Mouse (Mus musculus) kidney, postnatal 4 days (tissue): ENCODE data around the gene Kctd19.

Experiments
- DNase-seq, 2 experiments: peaks; one replicate each; pipeline ENCODE4 v3.0.0; 2021; ENCODE audit warnings: mixed read lengths in 2 of 2

Kctd19 gene

DNA sequence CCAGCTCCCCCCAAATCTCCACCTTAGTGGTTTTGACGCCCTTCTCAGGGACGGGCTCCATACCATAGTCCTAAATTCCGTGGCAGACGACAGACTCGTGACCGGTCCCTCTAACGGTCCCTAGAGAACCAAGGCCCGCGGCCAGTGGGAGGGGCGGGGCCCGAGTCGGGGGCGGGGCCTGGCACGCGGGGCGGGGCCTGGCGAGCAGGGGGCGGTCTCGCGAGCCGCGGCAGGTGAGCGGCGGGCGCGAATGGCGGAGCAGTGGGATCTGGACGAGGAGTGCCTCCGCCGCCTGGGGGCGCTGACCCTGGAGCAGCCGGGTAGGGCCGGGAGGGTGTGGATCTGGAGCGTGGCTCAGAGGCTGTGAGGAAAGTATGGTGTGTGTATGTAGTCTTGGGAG is at the start of gene Kctd19, which contains the start of gene Lrrc36:
Kctd19 (minus strand) TSS at position 112 of the 400 bp plus-strand sequence.
Lrrc36 (plus strand) TSS at position 181 of the 400 bp plus-strand sequence.
- DNase-seq = peak; percentile 73 to 83

DNA sequence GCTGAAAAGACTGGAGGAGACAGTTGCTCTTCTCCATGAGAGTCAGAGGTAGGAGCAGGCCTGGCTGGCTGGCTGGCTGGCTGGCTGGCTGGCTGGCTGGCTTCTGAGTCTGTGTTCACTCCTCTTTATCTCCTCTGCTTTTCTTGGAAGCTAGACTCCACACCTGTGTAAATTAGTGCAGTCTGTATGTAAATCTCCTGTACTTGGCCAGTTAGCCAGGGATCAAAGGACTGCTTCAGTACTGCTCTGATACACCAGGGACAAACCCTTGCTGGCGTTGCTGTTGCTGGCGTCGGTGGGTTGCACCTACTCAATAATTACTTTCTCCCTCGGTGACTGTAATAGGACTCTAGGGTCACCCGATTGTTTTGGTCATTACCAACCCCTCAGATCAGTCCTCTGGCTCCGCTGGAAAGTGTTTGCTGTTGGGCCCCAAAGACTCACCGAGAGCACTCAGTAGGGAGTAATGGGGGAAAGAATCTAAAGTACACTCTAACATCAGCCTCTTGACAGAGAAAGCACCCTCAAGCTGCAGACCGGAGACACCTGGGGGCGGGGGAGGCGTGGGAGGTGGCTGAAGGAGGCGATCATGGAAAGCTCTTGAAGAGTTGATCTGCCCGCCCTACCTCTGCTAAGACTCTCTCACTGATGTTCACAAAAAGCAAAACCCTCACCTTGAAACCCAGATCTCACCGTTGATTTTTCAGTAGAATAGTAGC is 47.9 kb upstream of the Kctd19 start:
- DNase-seq = peak in 1 of 2 experiments; percentile 34

DNA sequence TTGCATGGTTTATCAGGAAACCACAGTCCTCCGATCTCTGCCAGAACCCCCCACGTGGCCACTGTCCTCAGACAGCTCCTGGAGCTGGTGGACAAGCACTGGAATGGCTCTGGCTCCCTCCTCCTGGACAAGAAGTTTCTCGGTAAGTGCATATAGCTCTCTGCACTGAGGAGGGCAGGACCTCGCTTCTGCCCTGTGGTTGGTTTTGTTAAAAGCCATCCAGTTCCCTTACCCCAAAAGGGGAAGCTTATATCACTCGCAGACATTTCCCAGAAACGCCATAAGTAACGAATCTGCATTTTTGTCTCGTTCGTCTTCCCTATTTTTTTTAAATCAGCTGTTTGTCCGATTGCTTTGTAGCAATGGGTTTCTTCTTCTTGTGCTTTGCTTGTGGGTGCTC is 41.9 kb upstream of the Kctd19 start:
- no peak for DNase-seq

DNA sequence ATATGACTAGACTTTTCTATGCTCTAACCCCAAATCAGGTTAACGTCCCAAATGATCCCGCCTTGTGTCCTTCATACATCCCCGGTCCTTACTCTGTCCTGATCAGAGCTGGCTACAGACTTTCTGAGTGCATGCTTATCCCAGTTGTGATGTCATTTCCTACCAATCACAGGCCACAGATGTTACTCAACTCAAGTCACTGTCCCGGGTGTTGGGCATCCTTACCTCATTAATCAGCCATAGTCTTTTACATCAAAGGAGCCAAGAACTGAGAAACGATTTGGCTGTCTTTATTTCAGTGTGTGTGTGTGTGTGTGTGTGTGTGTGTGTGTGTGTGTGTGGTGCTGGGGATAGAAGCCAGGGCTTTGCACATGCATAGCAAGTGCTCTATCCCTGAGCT is 40.8 kb upstream of the Kctd19 start:
- DNase-seq = no peak

DNA sequence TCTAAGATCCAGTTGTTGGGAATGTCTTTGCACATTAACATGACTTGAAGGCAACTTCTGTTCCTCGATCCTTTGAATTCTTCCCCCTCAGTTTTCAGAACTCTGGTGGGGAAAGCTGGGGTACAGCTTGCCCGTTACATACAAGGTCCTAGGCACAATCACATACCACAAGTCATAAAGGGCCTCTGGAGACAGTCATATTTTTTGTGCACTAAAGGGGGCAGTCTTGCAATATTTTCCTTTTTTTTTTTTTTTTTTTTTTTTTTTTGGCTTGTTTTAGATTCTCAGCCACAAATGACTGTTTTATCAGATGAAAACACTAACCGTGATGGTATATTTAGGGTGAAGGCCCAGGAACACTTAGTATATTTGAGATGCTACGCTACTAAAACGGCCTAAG is 40.0 kb upstream of the Kctd19 start:
- DNase-seq = peak in 1 of 2 experiments; percentile 28

DNA sequence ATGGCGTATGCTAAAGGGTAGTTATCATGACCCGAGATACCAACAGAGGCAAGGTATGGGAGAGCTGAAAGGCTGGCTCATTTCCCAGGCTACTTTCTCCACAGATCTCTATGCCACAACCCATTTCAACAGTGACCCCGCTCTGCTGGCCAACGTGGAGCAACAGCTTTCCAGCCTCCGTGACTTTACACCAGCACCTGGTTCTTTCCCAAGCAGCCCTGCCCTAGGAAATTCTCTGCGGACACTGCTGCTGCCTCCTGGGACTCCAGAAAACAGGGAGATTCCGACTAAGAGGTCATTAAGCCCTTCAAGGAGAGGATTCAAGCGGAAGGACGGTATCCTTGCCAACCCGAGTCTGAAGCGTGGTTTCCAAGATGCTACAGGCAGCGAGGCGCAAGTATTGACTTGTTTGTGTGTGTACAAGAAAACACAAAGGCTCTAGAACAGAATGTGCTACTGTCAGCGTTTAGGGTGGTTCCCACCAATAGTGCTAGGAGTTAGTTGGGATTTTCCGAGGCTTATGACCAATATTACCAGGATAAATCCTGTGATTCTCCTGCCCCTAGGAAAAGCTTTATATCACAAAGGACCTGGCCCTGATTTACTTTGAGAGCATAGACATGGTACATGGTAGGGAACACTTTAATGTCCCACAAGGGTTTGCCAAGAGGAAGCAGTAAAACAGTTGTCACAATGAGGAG is 38.8 kb upstream of the Kctd19 start:
- no peak for DNase-seq

DNA sequence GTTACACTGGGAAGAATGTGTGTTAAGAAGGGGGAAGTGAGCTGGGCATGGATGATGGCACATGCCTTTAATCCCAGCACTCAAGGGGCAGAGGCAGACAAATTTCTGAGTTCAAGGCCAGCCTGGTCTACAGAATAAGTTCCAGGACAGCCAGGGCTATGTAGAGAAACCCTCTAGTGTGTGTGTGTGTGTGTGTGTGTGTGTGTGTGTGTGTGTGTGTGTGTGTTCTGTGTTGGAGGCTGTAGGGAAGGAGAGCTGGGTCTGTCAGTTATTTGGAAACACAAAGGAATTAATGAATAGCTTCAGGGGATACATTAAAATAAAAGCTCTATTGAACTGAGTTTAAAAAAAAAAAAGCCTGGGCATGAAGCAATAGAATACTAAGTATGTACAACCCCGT is 37.7 kb upstream of the Kctd19 start:
- no peak for DNase-seq

DNA sequence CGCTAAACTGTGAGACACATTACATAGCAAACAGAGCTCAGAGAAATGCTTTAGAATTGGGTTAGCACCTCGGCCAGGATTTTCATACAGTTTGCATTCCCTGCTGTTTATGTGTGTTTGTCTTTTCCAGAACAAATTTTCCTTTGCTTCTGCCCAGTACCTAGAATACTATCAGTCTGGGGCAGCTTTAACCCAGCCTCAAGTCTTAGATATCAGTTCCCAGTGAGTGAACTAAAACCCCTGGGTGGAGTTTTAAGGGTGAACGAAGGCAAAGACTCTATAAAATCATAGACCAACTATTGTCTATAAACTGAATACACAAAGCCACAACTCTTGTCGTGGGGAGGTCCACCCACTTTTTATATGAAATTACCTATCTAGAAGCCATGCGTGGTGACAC is 35.3 kb upstream of the Kctd19 start:
- no peak for DNase-seq

DNA sequence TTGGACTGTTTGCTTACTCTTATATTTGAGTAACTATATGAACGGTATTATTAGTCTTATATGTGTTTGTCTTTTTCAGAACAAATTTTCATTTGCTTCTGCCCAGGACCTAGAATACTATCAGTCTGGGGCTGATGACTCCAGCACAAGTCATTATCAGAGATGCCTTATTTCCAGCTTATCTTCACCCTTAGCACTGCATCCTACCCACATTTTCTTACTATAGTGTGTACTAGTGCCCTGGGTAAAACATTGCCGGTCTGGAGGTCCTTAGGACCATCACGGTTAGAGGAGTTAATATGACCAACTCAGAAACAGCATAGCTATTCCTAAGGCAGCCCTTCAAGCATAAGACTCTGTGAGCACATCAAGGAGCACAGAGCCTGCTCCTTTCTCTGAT is 34.9 kb upstream of the Kctd19 start:
- DNase-seq = no peak

DNA sequence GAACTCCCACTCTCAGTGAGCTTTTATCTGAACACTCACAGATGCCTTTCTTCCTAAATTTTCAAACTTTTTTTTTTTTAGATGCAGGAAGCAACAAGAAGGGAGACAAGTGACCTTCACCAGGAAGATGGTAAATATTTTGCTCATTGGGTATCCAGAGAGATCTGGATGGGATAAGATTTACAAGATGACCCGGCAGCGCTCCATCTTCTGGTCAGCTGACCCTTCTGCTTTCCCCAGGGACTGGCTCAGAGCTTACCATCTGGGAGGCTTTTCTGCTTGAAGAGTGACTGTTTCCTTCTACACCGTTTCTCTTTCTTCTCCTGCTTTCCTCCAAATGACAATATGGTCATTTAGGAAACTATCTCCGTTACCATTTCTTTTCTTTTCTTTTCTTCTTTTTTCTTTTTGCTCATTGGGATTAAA is 32.8 kb upstream of the Kctd19 start:
- DNase-seq = peak; percentile 52 to 61

DNA sequence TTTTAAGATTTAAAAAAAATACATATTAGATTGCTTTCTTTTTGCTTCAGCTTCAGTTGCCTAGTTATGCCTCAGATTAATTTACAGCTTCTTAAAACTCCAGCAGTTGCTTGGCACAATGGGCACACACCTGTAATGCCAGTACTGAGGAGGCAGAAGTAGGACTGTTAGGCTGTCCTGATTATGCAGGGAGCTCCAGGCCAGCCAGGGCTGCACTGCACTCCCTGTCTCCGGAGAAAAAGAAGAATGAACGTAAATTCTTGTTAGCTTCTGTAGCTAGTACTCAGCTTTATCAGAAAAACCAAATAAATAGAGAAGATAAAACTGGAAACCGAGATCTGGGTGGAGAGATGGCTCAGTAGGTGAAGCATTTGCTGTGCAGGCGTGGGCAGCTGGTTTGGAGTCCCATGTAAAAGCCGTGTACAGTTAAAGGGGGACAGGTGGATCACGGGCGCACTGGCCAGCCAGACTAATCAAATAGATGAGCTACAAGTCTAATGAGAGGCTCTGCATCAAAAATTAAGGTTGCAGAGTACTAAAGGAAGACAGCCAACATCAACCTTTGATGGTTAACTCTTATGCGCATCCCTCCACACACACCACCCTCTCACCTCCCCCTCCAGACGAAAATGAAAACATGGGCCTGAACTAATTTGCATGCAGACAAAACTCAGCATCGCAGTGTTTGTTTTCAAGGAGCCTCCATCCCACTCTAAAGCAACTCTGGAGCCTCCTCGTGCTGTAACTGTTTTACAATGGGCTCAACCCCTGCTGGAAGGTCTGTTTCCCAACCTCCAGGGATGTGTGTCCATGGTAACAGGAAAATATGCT is 32.2 kb upstream of the Kctd19 start:
- peak in 1 of 2 experiments; percentile 31 for DNase-seq

DNA sequence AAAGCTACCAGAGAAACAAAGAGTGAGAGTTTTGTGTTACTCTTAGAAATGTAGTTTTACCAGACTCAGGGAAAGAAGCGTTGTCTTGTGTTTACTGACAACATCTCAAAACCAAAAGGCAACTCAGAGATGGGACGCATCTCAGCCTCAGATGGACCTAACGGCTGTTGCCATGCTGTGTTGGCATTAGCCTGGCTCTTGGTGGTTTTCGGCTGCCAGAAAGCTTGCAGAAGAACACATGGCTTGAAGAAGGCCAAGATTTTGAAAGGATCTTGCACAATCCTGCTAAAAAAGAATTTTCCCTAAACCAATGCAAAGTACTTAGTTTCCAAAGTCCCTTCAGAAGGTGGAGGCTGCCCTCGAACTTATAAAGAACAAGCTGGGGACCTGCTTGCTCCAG is 29.4 kb upstream of the Kctd19 start:
- no peak for DNase-seq

DNA sequence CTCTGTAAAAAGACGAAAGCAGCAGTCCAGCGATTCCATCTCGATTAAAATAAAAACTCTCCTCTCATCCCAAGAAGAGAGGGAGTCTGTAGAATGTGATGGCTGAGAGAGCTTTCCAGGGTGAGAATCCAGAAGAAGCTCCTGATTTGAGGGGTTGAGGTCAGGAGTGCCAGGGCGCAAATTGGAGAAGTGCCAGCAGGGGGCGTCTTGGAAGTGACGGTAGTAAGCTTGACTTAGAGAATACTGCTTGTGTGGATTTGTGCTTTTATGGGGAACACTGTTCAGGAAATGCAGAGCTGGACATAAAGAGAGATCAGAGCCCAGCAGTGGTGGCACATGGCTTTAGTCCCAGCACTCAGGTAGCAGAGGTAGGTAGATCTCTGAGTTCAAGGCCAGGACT is 28.1 kb upstream of the Kctd19 start:
- peak; percentile 84 to 85 for DNase-seq

DNA sequence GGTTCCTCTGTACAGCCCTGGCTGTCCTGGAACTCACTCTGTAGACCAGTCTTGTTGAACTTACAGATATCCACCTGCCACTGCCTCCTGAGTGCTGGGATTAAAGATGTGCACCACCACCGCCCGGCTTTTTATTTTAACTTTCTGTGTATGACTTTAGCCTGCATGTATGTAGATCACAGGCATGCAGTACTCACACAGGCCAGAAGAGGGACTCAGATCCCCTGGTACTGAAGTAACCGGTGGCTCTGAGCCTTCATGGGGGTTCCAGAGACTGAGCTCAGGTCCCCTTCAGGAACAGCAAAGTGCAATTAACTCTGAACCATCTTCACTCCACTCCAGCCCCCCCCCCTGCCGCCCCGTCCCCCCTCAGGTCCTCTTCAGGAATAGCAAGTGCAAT is 25.6 kb upstream of the Kctd19 start:
- DNase-seq = peak; percentile 72 to 77

DNA sequence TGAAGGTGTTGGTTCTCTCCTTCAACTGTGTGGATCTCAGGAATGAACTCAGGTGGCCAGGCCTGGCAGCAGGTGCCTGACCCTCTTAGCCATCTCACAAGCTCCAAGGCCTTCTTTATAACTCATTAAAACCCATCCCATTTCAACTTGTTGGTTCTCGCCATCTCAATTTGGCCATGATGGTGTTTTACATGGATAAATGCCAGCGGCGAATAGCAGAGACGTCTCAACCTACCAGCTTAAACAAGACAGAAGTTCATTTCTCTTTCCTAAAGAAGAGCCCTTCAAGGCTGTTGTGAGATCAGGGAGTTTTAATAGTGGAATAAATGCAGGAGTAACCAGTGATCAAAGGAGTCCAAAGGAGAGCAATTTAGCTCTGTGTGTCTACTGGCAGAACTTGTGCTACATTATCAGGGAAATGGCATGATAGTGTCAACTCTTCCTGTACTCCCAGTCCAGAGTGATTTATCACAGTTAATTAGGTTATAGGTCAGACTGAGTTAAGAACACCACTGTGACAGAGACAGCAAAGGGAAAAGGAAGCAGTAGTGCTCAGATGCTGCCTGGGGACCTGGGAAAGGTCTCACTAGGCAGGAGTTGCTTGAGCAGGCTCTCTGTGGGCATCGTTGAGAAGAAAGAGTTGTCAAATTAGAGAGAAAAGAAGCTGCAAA is 23.9 kb upstream of the Kctd19 start:
- no peak for DNase-seq

DNA sequence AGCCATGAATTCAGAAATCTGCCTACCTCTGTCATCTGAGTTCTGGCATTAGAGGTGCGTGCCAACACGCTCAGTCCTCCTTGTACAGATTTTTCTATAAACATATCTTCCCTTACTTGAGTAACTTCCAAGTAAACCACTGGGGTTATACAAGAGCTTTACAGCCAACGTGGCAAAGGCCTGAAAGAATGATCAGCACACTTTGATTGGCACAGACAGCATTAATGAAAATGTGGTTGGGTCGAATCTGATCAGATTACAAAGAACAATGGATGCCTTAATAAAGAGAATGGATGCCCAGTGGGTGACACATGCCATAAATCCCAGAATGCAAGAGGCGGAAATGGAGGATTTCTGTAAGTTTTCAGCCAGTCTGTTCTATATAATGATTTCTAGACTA is 22.9 kb upstream of the Kctd19 start:
- DNase-seq = no peak

DNA sequence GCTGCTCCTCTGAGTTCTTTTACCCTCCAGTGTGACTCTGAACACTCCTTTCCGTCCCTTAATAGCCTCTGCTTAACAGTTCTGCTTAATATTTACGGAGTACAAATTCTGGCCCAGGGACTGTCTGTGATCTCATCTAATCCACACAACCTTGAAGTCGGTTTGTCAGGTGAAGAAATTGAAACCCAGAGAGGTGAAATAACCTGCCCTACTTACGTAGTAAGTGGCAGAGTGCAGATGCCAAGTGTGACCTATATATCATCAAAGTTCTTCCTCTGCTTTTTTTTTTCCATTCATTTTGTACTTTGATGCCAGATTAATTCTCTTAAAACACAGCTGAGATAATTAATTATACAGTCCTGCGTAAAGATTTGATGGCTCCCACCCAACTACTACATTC is 20.8 kb upstream of the Kctd19 start:
- no peak for DNase-seq

DNA sequence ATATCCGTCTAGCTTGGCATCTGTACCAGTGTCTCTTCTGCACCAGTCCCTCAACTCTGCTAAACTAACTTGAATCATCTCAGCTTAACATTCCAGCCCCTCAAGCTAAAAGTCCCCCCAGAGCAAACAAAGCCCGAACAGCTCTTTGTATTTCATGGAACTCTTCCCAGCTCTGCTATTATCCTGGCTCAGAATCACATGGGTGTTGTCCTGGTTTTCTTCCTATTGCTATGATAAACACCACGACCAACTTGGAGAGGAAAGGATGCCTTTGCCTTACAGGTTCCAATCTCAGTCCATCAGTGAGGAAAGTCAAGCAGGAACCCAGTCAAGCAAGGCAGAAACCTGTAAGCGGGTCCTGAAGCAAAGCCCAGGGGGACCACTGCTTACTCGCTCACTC is 20.2 kb upstream of the Kctd19 start:
- DNase-seq = no peak

DNA sequence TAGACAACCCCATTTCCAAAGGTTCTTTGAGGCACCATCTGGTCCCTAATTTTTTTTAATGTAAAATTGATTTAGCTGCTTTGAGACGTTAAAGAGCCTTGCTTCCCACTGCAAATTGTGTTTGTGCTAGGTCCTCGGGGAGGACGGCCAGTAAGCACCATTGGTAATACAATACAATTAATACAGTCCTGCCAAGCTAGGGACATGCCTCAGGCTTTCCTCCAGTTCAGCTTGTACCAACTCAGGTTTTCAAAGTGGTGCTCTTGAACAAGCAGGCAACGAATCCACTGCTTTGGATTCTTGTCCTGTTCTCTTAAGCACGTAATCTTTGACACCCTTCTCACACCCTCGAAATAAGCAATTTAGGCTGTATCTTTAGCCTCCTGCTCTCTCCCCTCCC is 19.7 kb upstream of the Kctd19 start:
- DNase-seq = no peak

DNA sequence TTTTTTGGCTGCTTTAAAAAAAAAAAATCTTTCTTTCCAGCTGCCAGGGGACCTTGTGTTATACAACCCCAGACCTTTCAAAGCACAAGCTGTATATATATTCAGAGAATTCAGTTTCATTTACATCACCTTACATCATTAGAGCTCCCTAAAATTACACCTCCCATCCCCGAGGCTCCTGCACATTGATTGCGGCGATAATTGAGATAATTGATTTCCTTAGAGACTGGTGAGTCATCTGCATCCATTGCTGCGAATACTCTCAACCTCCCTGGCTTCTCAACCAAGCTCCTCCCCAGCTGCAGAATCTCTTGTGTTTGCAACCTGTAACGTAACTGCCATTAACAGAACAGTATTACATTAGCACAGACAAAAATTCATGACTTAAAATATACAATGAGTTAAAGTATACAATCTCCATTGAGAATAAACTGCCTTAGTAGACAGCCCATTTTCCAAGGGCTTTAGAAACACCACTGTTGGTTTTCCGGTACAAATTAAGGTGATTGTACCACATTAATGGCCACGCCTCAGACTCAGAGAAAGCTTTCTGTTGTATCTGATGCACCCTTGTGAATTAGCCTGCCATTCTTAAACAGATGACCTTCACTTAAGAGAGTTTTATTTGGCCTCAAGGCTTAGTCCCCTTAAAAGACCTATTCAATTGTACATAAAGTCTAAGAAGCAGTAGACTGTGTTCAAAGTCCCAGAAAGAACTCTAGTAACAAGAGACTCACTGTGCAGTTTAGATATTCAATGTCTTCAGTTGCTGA is 18.6 kb upstream of the Kctd19 start:
- DNase-seq = no peak

DNA sequence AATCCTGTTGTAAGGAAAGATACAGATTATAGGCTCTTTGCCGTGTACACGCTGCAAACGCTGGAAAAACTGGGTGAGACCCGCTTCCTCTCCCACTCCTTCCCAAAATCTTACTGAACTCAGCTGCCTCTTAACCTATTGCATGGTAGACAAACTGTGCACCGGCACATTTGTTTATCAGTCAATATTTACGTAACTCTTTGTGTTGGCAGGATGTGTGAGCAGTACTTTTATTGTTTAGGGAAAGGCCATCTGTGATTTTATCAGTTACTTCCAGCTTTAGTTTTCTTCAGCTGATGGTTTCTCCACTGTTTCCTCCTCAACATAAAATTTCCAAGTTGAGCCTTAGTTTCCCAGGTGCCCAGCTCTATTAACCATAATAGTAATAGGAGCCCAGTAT is 13.6 kb upstream of the Kctd19 start:
- no peak for DNase-seq

DNA sequence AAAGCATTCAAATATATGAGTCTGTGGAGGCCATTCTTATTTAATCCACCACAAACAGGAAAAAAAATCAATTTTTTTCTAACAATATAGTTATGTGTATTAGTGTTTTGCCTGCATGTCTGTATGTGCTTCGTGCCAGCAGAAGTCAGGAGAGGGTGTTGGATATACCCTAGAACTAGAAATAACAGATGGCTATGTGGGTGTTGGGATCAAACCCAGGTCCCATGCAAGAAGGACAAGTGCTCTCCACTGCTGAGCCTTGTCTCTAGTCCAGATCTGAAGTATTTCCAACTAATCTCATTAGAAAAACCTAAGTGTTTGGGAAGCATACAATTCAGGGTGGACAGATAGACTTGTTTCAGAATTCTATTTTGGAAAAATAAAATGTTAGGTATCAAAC is 8.7 kb upstream of the Kctd19 start:
- no peak for DNase-seq
